Mouse (Mus musculus) hindbrain, embryonic 11.5 days (tissue): ENCODE measurements at regions not wholly inside any gene's neighbourhood (a gene's known extent, or its start where the extent isn't known, plus 50 kb on each side); places are given as distances from the start of the nearest gene placed in this dataset.
"Not testable (repeated sequence)": the region's sequence is repeated elsewhere in the genome, so short reads cannot be mapped to it uniquely, and the experiment has no call there.

Experiments
- ATAC-seq: fragments of 200-750 bp; cut with Nextera tagmentation; 2 replicates; pipeline ENCODE4 v1.8.0; 2017; ENCODE audit warnings: mild to moderate bottlenecking, moderate TSS enrichment, moderate library complexity; ENCODE audit not compliant: low FRiP score
- DNase-seq: peaks from one replicate; pipeline ENCODE4 v3.0.0-alpha.2; 2015; ENCODE audit warnings: low spot score
- H3K27ac ChIP-seq: fragments of 300-500 bp; sonication (generic); 2 replicates; pipeline ENCODE4 v1.5.1; 2014; ENCODE audit warnings: mild to moderate bottlenecking, low read depth, low read length
- H3K27me3 ChIP-seq: fragments of 300-500 bp; sonication (generic); 2 replicates; pipeline ENCODE4 v1.6.1; 2014; ENCODE audit warnings: mild to moderate bottlenecking, low read length, moderate library complexity, mixed read lengths; ENCODE audit not compliant: control insufficient read depth, insufficient read depth
- H3K36me3 ChIP-seq: fragments of 300-500 bp; sonication (generic); 2 replicates; pipeline ENCODE4 v1.6.1; 2014; ENCODE audit warnings: mild to moderate bottlenecking, low read length, moderate library complexity, mixed read lengths; ENCODE audit not compliant: control insufficient read depth, insufficient read depth
- H3K4me1 ChIP-seq: fragments of 300-500 bp; sonication (generic); replicated peaks from 2 replicates; pipeline ENCODE4 v1.6.1; 2014; ENCODE audit warnings: low read length, mixed read lengths; ENCODE audit not compliant: control insufficient read depth, insufficient read depth
- H3K4me2 ChIP-seq: fragments of 300-500 bp; sonication (generic); replicated peaks from 2 replicates; pipeline ENCODE4 v1.6.1; 2014; ENCODE audit warnings: mild to moderate bottlenecking, low read depth, low read length
- H3K4me3 ChIP-seq: fragments of 300-500 bp; sonication (generic); 2 replicates; pipeline ENCODE4 v1.5.1; 2014; ENCODE audit warnings: low read depth, low read length
- H3K9ac ChIP-seq: fragments of 300-500 bp; sonication (generic); 2 replicates; pipeline ENCODE4 v1.6.1; 2014; ENCODE audit warnings: low read depth, low read length
- H3K9me3 ChIP-seq: fragments of 300-500 bp; sonication (generic); 2 replicates; pipeline ENCODE4 v1.6.1; 2016; ENCODE audit warnings: low read length; ENCODE audit not compliant: control insufficient read depth
- WGBS: fragments of 180-500 bp; shearing (Covaris S2); extraction: QIAGEN DNeasy Blood & Tissue Kit; methylation state at CpG from one replicate; pipeline ENCODE4 v1.1.7; 2014; 5-methylcytosine and 5-hydroxymethylcytosine counted together

GRCm38 (mm10) chr1:194424201-194424600, 193.8 kb upstream of the Plxna2 start:
- no peaks in the 10 kb centered on the region for H3K4me1 ChIP-seq
- H3K4me3 ChIP-seq, result no peak overlapping the region
- no peak for ATAC-seq
- H3K27me3 ChIP-seq, result no peaks in the 10 kb centered on the region
- H3K27ac ChIP-seq, result no peak overlapping the region
- no peaks in the 10 kb centered on the region for H3K9me3 ChIP-seq
- no peaks in the 10 kb centered on the region for H3K36me3 ChIP-seq
- no peak overlapping the region for H3K9ac ChIP-seq
- no peak for DNase-seq
- no peak overlapping the region for H3K4me2 ChIP-seq
- 84% methylated on average over 2 of the region's 2 CpGs for WGBS

GRCm38 (mm10) chr1:194412193-194412592, 205.8 kb upstream of the Plxna2 start:
- H3K27me3 ChIP-seq, result no peaks in the 10 kb centered on the region
- H3K27ac ChIP-seq, result no peak overlapping the region
- DNase-seq (no peak), ATAC-seq (no peak)
- no peak overlapping the region for H3K4me3 ChIP-seq
- H3K9ac ChIP-seq, result no peak overlapping the region
- no peak overlapping the region for H3K4me2 ChIP-seq
- 85% methylated on average over 5 of the region's 5 CpGs for WGBS
- no peaks in the 10 kb centered on the region for H3K4me1 ChIP-seq
- no peaks in the 10 kb centered on the region for H3K36me3 ChIP-seq
- no peaks in the 10 kb centered on the region for H3K9me3 ChIP-seq

GRCm38 (mm10) chr1:194411788-194412187, 206.2 kb upstream of the Plxna2 start:
- no peak overlapping the region for H3K27ac ChIP-seq
- H3K9me3 ChIP-seq, result no peaks in the 10 kb centered on the region
- H3K27me3 ChIP-seq, result no peaks in the 10 kb centered on the region
- no peak overlapping the region for H3K4me2 ChIP-seq
- no peaks in the 10 kb centered on the region for H3K4me1 ChIP-seq
- no peak overlapping the region for H3K9ac ChIP-seq
- no peaks in the 10 kb centered on the region for H3K36me3 ChIP-seq
- no peak overlapping the region for H3K4me3 ChIP-seq
- 86% methylated on average over 2 of the region's 2 CpGs for WGBS
- ATAC-seq, result no peak
- DNase-seq, result no peak

GRCm38 (mm10) chr1:194399281-194399680, 218.7 kb upstream of the Plxna2 start:
- ATAC-seq (no peak), DNase-seq (no peak)
- Histone ChIP-seq H3K4me3 (no peak overlapping the region), H3K36me3 (no peaks in the 10 kb centered on the region), H3K27me3 (no peaks in the 10 kb centered on the region), H3K27ac (no peak overlapping the region), H3K4me1 (no peaks in the 10 kb centered on the region), H3K4me2 (no peak overlapping the region), H3K9ac (no peak overlapping the region), H3K9me3 (no peaks in the 10 kb centered on the region)

GRCm38 (mm10) chr1:194396754-194397460, 221.1 kb upstream of the Plxna2 start:
- no peaks in the 10 kb centered on the region for H3K27me3 ChIP-seq
- H3K4me3 ChIP-seq, result no peak overlapping the region
- no peak overlapping the region for H3K9ac ChIP-seq
- H3K4me2 ChIP-seq, result no peak overlapping the region
- no peaks in the 10 kb centered on the region for H3K4me1 ChIP-seq
- no peak for ATAC-seq
- 81% methylated on average over 4 of the region's 4 CpGs for WGBS
- no peak overlapping the region for H3K27ac ChIP-seq
- H3K36me3 ChIP-seq, result no peaks in the 10 kb centered on the region
- DNase-seq, result no peak
- H3K9me3 ChIP-seq, result no peaks in the 10 kb centered on the region

- Histone ChIP-seq H3K27me3 (no peaks in the 10 kb centered on the region), H3K36me3 (no peaks in the 10 kb centered on the region), H3K4me1 (no peaks in the 10 kb centered on the region), H3K4me3 (no peak overlapping the region), H3K4me2 (no peak overlapping the region), H3K9ac (no peak overlapping the region), H3K27ac (no peak overlapping the region), H3K9me3 (no peaks in the 10 kb centered on the region)
- ATAC-seq (no peak), DNase-seq (no peak)
- 37% methylated on average over 3 of the region's 3 CpGs for WGBS
Measured at GRCm38 (mm10) chr1:194393720-194394119, 224.3 kb upstream of the Plxna2 start.

GRCm38 (mm10) chr1:194390202-194390601, 227.8 kb upstream of the Plxna2 start:
- H3K9ac ChIP-seq, result no peak overlapping the region
- no peak overlapping the region for H3K4me2 ChIP-seq
- H3K4me1 ChIP-seq, result no peaks in the 10 kb centered on the region
- ATAC-seq, result no peak
- no peaks in the 10 kb centered on the region for H3K36me3 ChIP-seq
- no peak for DNase-seq
- 72% methylated on average over 2 of the region's 2 CpGs for WGBS
- no peaks in the 10 kb centered on the region for H3K27me3 ChIP-seq
- H3K27ac ChIP-seq, result no peak overlapping the region
- no peaks in the 10 kb centered on the region for H3K9me3 ChIP-seq
- no peak overlapping the region for H3K4me3 ChIP-seq

GRCm38 (mm10) chr1:194378135-194378534, 239.9 kb upstream of the Plxna2 start:
- Histone ChIP-seq H3K4me2 (no peak overlapping the region), H3K9ac (no peak overlapping the region), H3K27me3 (no peaks in the 10 kb centered on the region), H3K27ac (no peak overlapping the region), H3K4me3 (no peak overlapping the region), H3K4me1 (no peaks in the 10 kb centered on the region), H3K36me3 (no peaks in the 10 kb centered on the region), H3K9me3 (no peaks in the 10 kb centered on the region)
- DNase-seq (no peak), ATAC-seq (no peak)
- 69% methylated on average over 1 of the region's 1 CpGs for WGBS

GRCm38 (mm10) chr1:194373511-194373910, 244.5 kb upstream of the Plxna2 start:
- not testable (repeated sequence) for H3K4me3 ChIP-seq, ATAC-seq, H3K36me3 ChIP-seq, H3K27ac ChIP-seq, H3K9ac ChIP-seq, H3K4me1 ChIP-seq, H3K4me2 ChIP-seq, DNase-seq, H3K9me3 ChIP-seq, H3K27me3 ChIP-seq
- 91% methylated on average over 4 of the region's 4 CpGs for WGBS
